Mouse (Mus musculus) heart, embryonic 10.5 days (tissue): ENCODE measurements at regions not wholly inside any gene's neighbourhood (a gene's known extent, or its start where the extent isn't known, plus 50 kb on each side); places are given as distances from the start of the nearest gene placed in this dataset.

Source experiments
- DNase-seq: peaks from one replicate; pipeline ENCODE4 v3.0.0-alpha.2; 2017; ENCODE audit warnings: low spot score
- H3K27ac ChIP-seq: fragments of 300-500 bp; sonication (generic); 2 replicates; pipeline ENCODE4 v1.5.1; 2016; ENCODE audit warnings: mild to moderate bottlenecking
- H3K27me3 ChIP-seq: fragments of 300-500 bp; sonication (generic); 2 replicates; pipeline ENCODE4 v1.6.1; 2016; ENCODE audit warnings: mild to moderate bottlenecking; ENCODE audit not compliant: poor library complexity, insufficient read depth, severe bottlenecking
- H3K36me3 ChIP-seq: fragments of 300-500 bp; sonication (generic); 2 replicates; pipeline ENCODE4 v1.6.1; 2016; ENCODE audit warnings: mild to moderate bottlenecking, moderate library complexity
- H3K4me1 ChIP-seq: fragments of 300-500 bp; sonication (generic); 2 replicates; pipeline ENCODE4 v1.6.1; 2016; ENCODE audit warnings: mild to moderate bottlenecking
- H3K4me3 ChIP-seq: fragments of 300-500 bp; sonication (generic); 2 replicates; pipeline ENCODE4 v1.5.1; 2016; ENCODE audit warnings: mild to moderate bottlenecking, moderate library complexity
- H3K9me3 ChIP-seq: fragments of 300-500 bp; sonication (generic); 2 replicates; pipeline ENCODE4 v1.6.1; 2016; ENCODE audit warnings: mild to moderate bottlenecking, moderate library complexity
- WGBS: fragments of 180-500 bp; shearing (Covaris S2); methylation state at CpG from one replicate; pipeline ENCODE4 v1.1.7; 2016; 5-methylcytosine and 5-hydroxymethylcytosine counted together

DNA sequence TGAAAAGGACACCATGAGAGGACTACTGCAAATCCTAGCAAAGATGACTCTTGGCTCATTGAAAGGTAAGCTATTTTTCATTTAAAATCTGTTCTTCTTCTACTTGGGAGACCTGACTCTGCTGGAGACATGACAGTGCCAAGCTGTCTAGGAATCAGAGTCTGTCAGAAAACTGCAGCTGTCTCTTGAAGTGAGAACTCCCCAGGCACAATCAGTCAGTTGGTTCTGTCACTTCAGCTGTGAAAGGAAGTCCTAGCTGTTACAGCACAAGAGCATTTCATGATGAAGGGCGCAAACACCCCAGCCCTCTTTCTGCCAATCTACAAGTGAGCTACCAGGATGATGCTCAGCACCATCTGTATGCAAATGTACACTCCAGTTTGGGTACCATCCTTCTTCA lies 442.4 kb downstream of the Ipmk start:
- H3K4me3 ChIP-seq, result no peak overlapping the region
- no peaks in the 10 kb centered on the region for H3K27me3 ChIP-seq
- 90% methylated on average over 1 of the region's 1 CpGs for WGBS

GRCm38 (mm10) chr10:71798638-71799037 lies 451.1 kb downstream of the Ipmk start:
- 69% methylated on average over 2 of the region's 2 CpGs for WGBS
- no peaks in the 10 kb centered on the region for H3K27me3 ChIP-seq
- no peak overlapping the region for H3K4me3 ChIP-seq
- H3K36me3 ChIP-seq, result no peaks in the 10 kb centered on the region
- no peaks in the 10 kb centered on the region for H3K9me3 ChIP-seq
- no peaks in the 10 kb centered on the region for H3K4me1 ChIP-seq
- H3K27ac ChIP-seq, result no peak overlapping the region
- no peak for DNase-seq

More for the DNA sequence above, 442.4 kb downstream of the Ipmk start:
- H3K9me3 ChIP-seq, result no peaks in the 10 kb centered on the region
- H3K36me3 ChIP-seq, result no peaks in the 10 kb centered on the region
- H3K4me1 ChIP-seq, result no peaks in the 10 kb centered on the region
- no peak for DNase-seq
- H3K27ac ChIP-seq, result no peak overlapping the region

DNA sequence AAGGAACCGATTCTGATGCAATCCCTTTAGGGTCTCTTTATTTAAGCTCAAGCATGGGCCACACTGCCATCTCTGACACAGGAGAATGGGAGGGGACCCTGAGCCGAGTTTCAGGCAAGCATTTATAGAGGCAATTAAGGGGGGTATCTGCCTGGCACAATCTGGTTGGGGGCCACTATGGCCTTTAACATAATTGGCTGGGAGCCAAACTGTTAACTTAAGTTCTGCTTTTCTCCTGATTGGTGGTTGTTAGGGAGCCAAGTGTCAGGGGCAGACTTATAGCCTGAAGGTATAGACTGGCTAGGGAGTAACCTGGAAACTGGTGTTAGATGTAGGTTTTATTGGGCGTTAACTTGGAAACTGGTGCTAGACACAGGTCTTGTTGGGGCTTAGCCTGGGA lies 454.9 kb downstream of the Ipmk start:
- 77% methylated on average over 3 of the region's 3 CpGs for WGBS
- Histone ChIP-seq H3K27ac (no peak overlapping the region), H3K9me3 (no peaks in the 10 kb centered on the region), H3K27me3 (no peaks in the 10 kb centered on the region), H3K4me3 (no peak overlapping the region), H3K36me3 (no peaks in the 10 kb centered on the region), H3K4me1 (no peaks in the 10 kb centered on the region)
- no peak for DNase-seq

GRCm38 (mm10) chr10:71832633-71833032 lies 485.1 kb downstream of the Ipmk start:
- no peak overlapping the region for H3K27ac ChIP-seq
- no peaks in the 10 kb centered on the region for H3K9me3 ChIP-seq
- no peaks in the 10 kb centered on the region for H3K4me1 ChIP-seq
- no peaks in the 10 kb centered on the region for H3K36me3 ChIP-seq
- H3K27me3 ChIP-seq, result no peaks in the 10 kb centered on the region
- no peak for DNase-seq
- 66% methylated on average over 2 of the region's 2 CpGs for WGBS
- H3K4me3 ChIP-seq, result no peak overlapping the region

- 58% methylated on average over 1 of the region's 1 CpGs for WGBS
- Histone ChIP-seq H3K27ac (no peak overlapping the region), H3K4me3 (no peak overlapping the region), H3K36me3 (no peaks in the 10 kb centered on the region), H3K9me3 (no peaks in the 10 kb centered on the region), H3K27me3 (no peaks in the 10 kb centered on the region), H3K4me1 (no peaks in the 10 kb centered on the region)
- no peak for DNase-seq
Measured at GRCm38 (mm10) chr10:71835018-71835417, 487.5 kb downstream of the Ipmk start.

- Histone ChIP-seq H3K4me1 (no peaks in the 10 kb centered on the region), H3K4me3 (no peak overlapping the region), H3K27me3 (no peaks in the 10 kb centered on the region), H3K9me3 (no peaks in the 10 kb centered on the region), H3K27ac (no peak overlapping the region), H3K36me3 (no peaks in the 10 kb centered on the region)
- 82% methylated on average over 4 of the region's 4 CpGs for WGBS
- no peak for DNase-seq
Measured at GRCm38 (mm10) chr10:71857089-71857488, 509.5 kb downstream of the Ipmk start.

DNA sequence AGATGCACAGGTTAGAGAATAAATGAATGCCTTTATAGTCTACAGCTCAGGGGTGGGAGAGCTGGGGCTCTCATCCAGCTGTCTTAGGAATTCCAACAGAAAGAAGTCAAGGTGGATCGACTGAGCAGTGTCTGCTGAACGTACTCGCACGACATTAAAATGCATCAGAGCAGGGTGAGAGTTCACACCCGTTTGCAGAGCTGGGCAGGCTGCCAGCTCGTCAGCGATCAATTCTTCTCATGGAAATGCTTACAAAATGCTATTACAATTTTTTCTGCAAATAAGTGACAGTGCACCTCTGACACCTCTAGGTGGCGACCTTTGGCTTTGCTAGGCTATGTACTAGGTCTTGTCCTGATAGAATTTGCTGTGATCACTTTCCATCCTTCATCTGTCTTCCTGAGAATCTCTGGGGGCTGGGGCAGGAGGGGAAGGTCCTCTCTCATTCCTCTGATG lies 510.0 kb downstream of the Ipmk start:
- Histone ChIP-seq H3K9me3 (no peaks in the 10 kb centered on the region), H3K4me1 (no peaks in the 10 kb centered on the region), H3K4me3 (no peak overlapping the region), H3K27ac (no peak overlapping the region), H3K27me3 (no peaks in the 10 kb centered on the region), H3K36me3 (no peaks in the 10 kb centered on the region)
- DNase-seq, result no peak
- WGBS, result 54% methylated on average over 8 of the region's 8 CpGs

DNA sequence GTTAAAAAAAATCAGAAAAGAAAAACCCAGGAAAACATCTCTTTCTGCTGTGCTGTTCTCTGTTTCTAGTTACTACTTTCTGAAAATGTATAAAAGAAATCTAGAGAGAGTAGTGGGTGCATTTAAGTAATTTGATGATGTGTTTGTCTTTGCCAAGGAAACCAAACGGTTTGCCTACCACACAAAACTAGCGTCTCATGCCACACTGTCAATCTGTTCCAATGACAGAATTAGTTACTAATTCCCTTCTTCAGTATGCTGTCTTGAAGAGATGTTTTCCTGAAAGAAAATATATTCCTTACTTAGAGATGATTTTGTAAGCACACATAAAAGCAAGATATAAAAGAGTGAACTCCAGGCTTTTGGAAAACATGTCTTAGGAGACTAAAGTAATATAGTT lies 546.2 kb downstream of the Ipmk start:
- no peak for DNase-seq
- no peaks in the 10 kb centered on the region for H3K36me3 ChIP-seq
- H3K9me3 ChIP-seq, result no peaks in the 10 kb centered on the region
- H3K4me3 ChIP-seq, result no peak overlapping the region
- WGBS, result 77% methylated on average over 2 of the region's 2 CpGs
- H3K27me3 ChIP-seq, result no peaks in the 10 kb centered on the region
- H3K27ac ChIP-seq, result no peak overlapping the region
- no peaks in the 10 kb centered on the region for H3K4me1 ChIP-seq

DNA sequence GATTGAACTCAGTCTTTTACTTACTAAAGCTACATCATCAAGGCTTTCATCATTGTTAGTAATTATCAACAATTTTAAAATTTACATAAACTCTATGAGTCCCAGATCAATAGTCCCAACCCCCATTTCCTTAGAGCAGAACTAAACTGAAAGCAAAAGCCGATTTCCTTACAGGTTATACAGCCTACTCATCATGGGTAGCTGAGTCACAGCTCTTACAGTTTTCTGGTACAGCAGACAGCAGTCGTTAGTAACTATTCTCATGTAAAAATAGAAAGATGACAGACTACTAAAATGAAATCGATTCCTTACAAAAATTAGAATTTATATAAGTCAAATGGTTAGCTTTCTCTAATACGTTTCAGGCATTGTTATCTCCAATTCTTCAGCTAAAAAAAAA lies 557.5 kb downstream of the Ipmk start:
- H3K4me3 ChIP-seq, result no peak overlapping the region
- no peaks in the 10 kb centered on the region for H3K4me1 ChIP-seq
- H3K27me3 ChIP-seq, result no peaks in the 10 kb centered on the region
- DNase-seq, result no peak
- 76% methylated on average over 4 of the region's 4 CpGs for WGBS
- no peak overlapping the region for H3K27ac ChIP-seq
- H3K36me3 ChIP-seq, result no peaks in the 10 kb centered on the region
- no peaks in the 10 kb centered on the region for H3K9me3 ChIP-seq
